Mouse (Mus musculus) heart, adult 18-20 months (tissue): ENCODE data around the gene Tmem135. TPM values are rescaled to one million over a fixed set of nuclear protein-coding genes. Genes with fewer than 3 reads are reported as not detected.

Experiments used
- DNase-seq, 2 experiments: peaks; one replicate each; pipeline ENCODE4 v3.0.0; 2021 to 2022; ENCODE audit warnings: mixed read lengths in 1 of 2
- total RNA-seq, 2 experiments: library from RNA; stranded (reverse); gene quantifications; 2 replicates each; pipeline ENCODE4 v1.2.3; 2021

Tmem135 gene
- total RNA-seq, 2 experiments from 2014 or later, result 34.9 to 39.4 TPM

GRCm38 (mm10) chr7:89248135-89248850 lies 155.7 kb downstream of the Tmem135 start:
- DNase-seq, result peak in 1 of 2 experiments; percentile 47

DNA sequence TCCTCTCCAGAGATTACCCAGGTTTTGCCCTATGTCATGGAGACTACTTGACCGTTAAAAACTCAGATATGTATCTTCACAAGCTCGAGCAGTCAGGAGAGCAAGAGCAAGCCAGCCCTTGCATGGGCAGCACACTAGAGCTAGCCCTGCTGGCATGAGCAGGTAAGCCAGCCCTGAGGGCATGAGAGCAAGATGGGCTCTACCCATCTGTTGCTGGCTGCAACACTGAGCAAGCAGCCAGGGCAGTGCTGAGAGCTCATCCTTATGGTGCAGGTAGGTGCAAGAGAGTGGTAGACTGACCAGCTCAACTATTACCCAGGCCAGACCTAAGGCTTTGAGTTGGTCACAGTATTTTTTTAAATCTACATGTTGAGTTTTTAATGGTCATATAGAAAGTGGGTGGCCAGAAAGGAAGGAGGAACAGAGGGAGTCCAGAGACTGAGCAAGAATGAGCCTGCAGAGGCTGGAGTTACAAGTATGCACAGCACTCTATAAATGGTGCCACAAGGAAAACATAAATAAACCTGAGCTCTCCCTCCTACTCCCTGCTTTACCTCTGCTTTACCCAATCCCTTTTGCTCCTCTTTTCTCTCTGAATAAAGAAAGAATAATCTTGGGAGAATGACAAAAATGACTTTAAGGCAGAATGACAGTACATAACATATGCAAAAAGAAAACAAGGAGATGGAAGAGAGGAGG lies 156.9 kb downstream of the Tmem135 start:
- no peak for DNase-seq

DNA sequence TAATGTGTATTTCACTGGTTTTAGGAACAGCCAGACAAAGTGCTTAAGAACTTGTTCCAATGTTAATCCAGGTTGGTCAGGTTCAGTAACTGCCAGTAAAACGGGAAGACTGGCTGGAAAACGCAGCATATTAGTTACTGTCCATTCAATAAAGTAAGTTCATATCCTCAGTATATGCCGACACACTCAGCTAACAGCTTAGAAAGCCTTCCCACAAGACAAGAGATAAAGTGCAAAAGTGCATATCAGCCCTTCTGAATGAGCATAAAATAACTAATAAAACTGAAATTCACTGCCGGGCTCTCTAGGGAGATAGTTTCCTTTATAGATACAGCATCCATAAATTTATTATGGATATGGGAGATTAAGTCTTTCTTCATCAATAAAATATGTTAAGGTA lies 161.5 kb downstream of the Tmem135 start:
- DNase-seq, result no peak

- no peak for DNase-seq
These were observed 161.9 kb downstream of the Tmem135 start for GRCm38 (mm10) chr7:89242143-89242542.

GRCm38 (mm10) chr7:89239592-89239991 lies 164.4 kb downstream of the Tmem135 start:
- no peak for DNase-seq

DNA sequence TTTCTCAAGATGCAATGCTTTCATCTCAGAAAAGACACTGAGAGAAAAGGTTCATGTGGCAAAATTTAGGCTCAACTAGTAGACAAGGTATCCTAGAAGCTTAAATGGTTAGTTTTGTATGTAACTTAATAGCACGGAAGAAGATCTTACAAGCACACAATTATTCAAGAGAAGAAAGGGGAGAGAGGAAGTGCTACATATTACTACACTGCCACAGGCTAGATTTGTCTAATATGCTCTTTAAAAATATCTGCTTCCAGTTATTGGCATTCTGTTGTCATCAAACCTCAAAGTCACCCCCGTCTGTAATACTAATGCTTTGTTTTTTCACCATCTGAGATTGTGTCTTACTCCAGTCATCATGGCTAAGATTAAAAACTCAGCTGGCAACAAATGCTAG lies 167.4 kb downstream of the Tmem135 start:
- no peak for DNase-seq

DNA sequence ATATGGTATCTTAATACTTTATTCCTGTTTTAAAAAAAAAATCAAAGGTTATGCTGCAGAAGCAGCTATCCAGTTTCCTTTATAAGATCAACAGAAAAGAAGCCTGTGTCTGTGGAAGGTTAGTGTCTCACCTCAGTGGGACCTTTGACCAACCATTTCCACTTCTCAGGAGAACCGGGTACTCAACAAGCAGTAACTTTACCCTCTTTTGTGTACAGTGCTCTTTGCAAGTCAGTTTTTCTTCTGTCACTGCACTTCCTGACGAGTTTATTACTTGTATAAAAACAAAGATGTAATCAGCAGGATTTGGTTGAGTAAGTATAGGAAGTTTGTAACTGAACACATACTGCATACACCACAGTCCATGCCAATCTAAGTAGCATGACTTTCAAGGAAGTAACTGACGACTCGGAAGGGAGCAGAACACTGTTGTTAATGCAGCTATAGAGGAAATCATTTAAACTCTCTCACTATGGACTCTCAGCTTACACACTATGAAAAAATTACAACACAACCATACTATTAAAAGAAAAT lies 168.0 kb downstream of the Tmem135 start:
- DNase-seq, result no peak

DNA sequence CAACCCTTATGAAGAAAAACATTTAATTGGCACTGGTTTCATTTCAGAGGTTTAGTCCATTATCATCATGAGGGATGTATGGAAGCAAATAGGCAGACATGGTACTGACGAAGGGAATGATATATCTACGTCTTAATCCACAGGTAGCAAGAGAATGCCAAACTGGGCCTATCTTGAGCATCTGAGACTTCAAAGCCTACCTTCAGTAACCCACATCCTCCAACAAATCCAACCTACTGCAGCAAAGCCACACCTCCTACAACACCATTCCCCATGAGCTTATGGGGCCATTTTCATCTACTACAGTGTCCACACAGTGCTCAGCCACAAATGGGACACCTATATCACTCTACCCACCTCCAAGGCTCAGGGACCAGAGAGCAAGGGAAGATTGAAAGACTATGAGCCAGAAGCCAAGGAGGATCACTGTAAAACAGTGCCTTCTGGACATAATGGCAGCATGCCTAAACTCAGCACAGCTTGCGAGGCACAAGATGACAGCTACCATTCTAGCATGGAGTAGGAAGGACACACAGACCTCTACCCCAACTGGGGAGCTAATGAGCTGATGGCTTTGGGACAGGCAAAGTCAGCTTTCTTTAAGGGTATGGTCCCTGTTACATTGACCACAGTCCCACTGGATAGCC lies 171.4 kb downstream of the Tmem135 start:
- no peak for DNase-seq

DNA sequence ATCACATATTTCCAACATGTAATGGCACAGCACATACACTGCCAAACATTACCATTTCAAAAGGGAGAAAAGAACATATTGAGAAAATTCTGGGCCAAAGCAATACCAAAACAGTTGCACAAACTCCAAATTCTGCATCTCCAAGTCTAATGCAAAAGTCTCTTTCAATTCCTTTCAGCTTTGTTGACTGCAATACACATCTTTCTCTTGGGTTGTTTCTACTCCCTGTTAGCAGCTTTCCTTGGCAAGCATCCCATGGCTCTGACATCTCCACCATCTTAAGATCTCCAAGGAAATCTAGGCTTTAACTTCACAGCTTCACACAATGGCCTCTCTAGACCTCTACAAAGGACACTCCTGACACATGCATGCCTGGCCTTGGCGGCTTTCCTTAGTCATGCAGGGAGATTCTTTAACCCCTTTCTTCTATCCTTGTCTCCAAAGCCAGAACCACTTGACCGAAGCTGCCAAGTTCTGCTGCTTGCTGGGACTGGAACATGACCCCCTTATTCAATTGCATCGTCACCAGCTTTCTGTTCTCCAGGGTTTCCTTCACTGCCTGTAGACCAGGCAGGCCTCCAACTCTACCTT lies 172.7 kb downstream of the Tmem135 start:
- DNase-seq, result no peak

DNA sequence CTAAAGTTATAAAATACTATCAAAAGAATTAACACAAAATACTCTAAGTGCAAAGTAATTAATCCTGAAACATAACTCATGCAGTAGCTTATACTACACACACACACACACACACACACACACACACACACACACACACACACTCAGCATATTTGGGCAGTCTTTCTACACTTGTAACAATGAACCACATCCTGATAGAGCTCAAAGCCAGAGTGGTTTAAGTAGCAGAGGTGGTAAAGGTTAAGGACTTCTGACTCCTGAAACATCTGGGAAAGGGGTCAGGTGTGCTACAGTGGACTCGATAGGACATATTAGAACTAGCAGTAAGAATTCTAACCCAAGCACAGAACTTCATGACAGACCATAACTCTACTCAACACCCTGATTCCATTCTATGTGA lies 181.4 kb downstream of the Tmem135 start:
- no peak for DNase-seq

- peak in 1 of 2 experiments; percentile 38 for DNase-seq
These were observed 187.4 kb downstream of the Tmem135 start for GRCm38 (mm10) chr7:89216628-89217027.

DNA sequence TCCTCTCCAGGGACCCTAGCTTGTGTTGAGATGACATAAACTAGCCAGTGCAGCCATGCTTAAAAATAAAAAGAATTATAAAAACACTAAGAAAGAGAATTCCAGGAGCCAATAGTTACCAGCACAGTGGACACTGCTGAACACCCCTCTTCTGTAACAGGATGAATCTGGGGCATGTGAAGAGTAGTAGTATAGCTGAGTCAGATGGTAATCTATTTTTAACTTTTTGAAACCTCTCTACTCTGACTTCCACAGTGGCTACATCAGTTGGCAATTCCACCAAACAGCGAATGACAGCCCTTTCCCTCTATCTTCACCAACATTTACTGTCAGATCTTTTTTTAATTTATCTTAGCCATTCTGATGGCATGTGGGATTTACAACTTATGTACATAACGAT lies 187.9 kb downstream of the Tmem135 start:
- no peak for DNase-seq

DNA sequence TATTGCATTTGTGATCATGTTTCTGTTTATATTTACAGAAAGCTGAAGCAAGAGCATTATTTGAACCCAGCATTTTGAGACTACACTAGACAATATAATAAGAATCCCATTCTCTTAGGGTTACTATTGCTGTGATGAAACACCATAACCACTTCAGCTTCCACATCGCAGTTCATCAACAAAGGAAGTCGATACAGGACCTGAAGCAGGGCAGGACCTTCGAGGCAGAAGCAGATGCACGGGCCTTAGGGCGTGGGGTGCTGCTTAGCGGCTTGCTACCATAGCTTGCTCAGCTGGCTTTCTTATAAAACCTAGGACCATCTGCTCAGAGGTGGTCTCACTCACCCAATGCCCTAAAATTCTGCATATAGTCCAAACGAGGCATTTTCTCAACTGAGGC lies 188.3 kb downstream of the Tmem135 start:
- DNase-seq, result no peak

DNA sequence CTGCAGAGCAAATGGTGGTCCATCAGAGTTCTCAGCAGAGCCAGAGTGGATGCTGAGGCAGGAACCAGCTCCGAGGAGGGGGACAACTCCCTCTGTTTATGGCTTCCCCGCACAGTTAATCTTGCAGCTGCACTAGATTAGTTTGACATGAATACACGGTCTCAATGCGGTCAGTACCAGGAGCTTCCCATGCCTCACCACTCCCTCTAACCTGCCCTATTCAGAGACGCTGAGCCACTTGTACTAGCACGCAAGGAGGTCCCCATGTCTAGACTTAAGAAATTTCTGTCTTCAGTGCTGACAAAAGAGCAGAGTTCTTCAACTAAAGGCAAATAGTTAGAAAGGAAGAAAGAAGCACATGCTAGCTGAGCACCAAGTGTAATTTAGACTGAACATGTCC lies 193.5 kb downstream of the Tmem135 start:
- DNase-seq, result no peak

DNA sequence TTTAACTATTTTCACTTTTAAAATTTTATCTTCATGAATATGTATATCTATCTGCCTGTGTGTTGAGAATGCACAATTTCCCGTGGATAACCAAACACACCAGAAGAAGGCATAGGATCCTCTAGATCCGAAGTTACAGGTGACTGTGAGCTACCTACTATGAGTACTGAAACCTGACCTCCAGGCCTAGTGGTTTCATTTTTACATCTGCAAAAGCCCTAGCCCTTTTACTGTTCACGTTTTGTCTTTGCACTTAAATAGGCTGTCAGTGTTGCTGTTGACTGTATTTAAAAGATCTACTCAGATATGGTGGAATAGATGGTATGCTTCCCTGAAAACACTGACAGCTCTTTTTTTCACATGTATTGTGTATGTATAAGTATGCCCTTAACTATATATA lies 197.9 kb downstream of the Tmem135 start:
- DNase-seq, result no peak

GRCm38 (mm10) chr7:89205402-89205801 lies 198.6 kb downstream of the Tmem135 start:
- DNase-seq, result no peak

DNA sequence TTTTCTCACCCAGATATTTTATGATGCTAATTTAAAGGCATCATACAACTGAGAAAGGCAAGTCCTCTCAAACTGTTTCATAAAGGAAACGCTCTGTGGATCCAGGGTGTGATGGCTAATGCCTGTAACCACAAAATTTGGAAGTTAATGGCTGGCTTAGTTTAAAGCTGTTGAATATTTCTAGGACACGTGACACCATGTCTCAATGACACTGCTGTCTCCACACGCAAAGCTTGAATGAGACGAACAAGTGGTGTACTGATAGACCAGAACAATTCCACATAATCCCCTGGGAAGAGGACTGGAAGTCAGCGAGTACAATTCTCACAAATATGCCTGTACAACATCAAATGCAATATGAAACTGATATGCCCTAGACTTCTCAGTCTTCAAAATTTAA lies 200.9 kb downstream of the Tmem135 start:
- no peak for DNase-seq

DNA sequence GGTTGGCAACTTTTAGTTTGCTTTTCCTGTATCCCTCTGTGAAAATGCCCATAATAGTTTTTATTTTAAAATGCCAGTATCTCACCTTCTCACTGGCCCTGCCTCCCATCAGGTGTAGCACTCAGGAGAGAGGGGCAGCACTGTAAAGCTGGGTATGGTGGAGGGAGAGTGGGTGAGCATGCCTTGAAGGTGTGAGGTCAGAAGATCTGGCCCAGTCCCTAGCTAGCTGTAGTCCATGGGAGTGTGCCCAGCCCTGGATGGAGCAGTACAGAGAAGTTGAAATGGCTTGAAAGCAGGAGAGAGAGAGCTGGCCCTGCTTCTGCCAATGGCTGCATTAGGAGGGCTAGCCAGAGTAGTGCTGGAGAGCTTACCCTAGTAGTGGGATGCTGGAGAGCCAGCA lies 202.1 kb downstream of the Tmem135 start:
- DNase-seq, result no peak

- DNase-seq, result no peak
These were observed 205.5 kb downstream of the Tmem135 start for GRCm38 (mm10) chr7:89198499-89198898.

- no peak for DNase-seq
These were observed 210.6 kb downstream of the Tmem135 start for GRCm38 (mm10) chr7:89193459-89193858.

- peak in 1 of 2 experiments; percentile 28 for DNase-seq
These were observed 220.1 kb downstream of the Tmem135 start for GRCm38 (mm10) chr7:89183928-89184327.

DNA sequence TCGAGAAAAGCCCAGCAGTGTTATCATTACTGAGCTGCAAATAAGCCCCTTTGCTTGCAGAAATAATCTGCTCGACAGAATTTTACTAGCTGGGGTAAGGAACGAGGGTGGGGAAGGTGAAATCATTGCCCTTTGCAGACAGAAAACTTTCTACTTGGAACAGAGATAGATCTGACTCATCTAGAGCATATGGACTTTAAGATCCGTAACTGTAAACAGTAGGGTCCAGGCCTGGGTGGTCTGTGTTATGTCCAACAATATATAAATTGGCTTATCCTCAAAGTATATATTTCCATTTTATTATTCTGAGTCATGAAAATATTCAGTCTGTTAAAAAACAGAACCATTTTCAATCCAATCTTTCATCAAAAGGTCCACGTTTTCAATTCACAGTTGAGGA lies 221.1 kb downstream of the Tmem135 start:
- no peak for DNase-seq

DNA sequence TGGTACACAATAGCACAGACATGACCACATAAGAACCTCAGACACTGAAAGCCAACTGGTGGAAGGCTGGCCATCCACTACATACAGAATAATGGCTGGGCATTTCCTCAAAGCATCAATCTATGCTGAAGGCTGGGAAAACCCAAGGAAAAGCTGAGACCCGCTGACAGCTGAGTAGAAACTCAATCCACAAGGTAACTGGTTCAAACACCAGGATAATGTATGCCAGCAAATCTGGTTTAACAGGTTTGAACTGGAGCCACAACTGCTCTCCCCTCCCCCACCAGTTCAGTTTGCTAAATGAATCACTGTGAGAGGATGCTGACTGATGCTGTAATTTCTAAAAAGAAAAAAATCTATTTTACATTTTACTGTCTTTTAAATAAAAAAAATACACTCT lies 222.7 kb downstream of the Tmem135 start:
- DNase-seq, result no peak
